Mouse (Mus musculus): ENCODE results near the gene 3110082J24Rik.

DNA sequence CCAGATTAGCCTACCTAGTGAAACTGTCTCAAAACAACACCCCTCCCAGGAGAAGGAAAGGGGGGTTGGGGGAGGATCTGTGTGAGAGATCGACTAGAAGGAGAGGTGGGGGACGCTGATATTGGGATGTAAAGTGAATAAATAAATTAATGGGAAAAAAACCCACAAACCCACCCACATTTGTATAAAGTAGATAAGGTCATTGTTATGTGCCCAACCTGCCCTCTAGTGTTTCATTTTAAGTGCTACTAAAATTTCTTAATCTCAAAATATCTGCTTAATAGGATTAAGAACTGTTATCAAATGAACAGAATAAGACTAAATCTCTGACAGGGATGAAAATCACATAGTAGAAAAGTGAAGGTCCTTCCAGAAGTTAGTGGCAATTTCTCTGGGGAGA, 11.5 kb downstream of the 3110082J24Rik start:
- TF ChIP-seq GATA1 (IDR thresholded peaks at IDR 0.05; ENCODE audit: low read length) (no peak), TAL1 (IDR thresholded peaks at IDR 0.05; ENCODE audit: low read length) (no peak)

Measured in erythroblast, embryonic 14.5 days (primary cell).